Mouse (Mus musculus) frontal cortex, postnatal 25 days (tissue): ENCODE measurements at regions not wholly inside any gene's neighbourhood (a gene's known extent, or its start where the extent isn't known, plus 50 kb on each side); places are given as distances from the start of the nearest gene placed in this dataset.

Source experiments
- DNase-seq, 2 experiments: peaks; one replicate each; pipeline ENCODE4 v3.0.0; 2022; ENCODE audit warnings: low spot score in 2 of 2

- DNase-seq = no peak
Observed at GRCm38 (mm10) chr8:8770397-8770796, 80.1 kb upstream of the Arglu1 start.

GRCm38 (mm10) chr8:8762354-8762753 is 72.0 kb upstream of the Arglu1 start:
- no peak for DNase-seq

- DNase-seq = no peak
Observed at GRCm38 (mm10) chr8:8758283-8758682, 68.0 kb upstream of the Arglu1 start.

GRCm38 (mm10) chr8:8751208-8751607 is 60.9 kb upstream of the Arglu1 start:
- no peak for DNase-seq

- DNase-seq = no peak
Observed at GRCm38 (mm10) chr8:8746691-8747090, 56.4 kb upstream of the Arglu1 start.

GRCm38 (mm10) chr8:8745615-8746285 is 55.4 kb upstream of the Arglu1 start:
- DNase-seq = no peak
